Mouse (Mus musculus) adrenal gland (tissue): ENCODE measurements around the gene Stac2.

Experiments used
- intact Hi-C: fragments of 180-260 bp; cut with DNase I; formaldehyde crosslinking; loops from one replicate; pipeline ENCODE4 v1.15.1; 2025

Stac2 gene

GRCm38 (mm10) chr11:98051611-98052128, 1.6 kb downstream of the Stac2 start:
- intact Hi-C loops: no loop called here

GRCm38 (mm10) chr11:98050940-98051339, 2.3 kb downstream of the Stac2 start:
- intact Hi-C loops: no loop called here

- intact Hi-C loops: no loop called here
These were observed 2.8 kb downstream of the Stac2 start for GRCm38 (mm10) chr11:98050520-98050815.

- intact Hi-C loops: no loop called here
These were observed 3.4 kb downstream of the Stac2 start for GRCm38 (mm10) chr11:98049672-98050519.

- intact Hi-C loops: no loop called here
These were observed 5.5 kb downstream of the Stac2 start for GRCm38 (mm10) chr11:98047745-98048144.

GRCm38 (mm10) chr11:98046466-98046865, 6.8 kb downstream of the Stac2 start:
- intact Hi-C loops: no loop called here

- intact Hi-C loops: no loop called here
These were observed 7.7 kb downstream of the Stac2 start for GRCm38 (mm10) chr11:98045596-98045995.

- intact Hi-C loops: no loop called here
These were observed 9.2 kb downstream of the Stac2 start for GRCm38 (mm10) chr11:98044074-98044473.

GRCm38 (mm10) chr11:98042741-98043140, 10.5 kb downstream of the Stac2 start:
- intact Hi-C loops: no loop called here

GRCm38 (mm10) chr11:98040975-98041374, 12.3 kb downstream of the Stac2 start:
- intact Hi-C loops: no loop called here

GRCm38 (mm10) chr11:98037871-98038270, 15.4 kb downstream of the Stac2 start:
- intact Hi-C loops: no loop called here

GRCm38 (mm10) chr11:98035977-98036377, 17.3 kb downstream of the Stac2 start:
- intact Hi-C loops: no loop called here

- intact Hi-C loops: no loop called here
These were observed 18.4 kb downstream of the Stac2 start for GRCm38 (mm10) chr11:98034840-98035239.

GRCm38 (mm10) chr11:98034061-98034460, 19.2 kb downstream of the Stac2 start:
- intact Hi-C loops: no loop called here

- intact Hi-C loops: loop anchor here (1.0 kb wide), 1 partner anchor 44 kb away; no protein-coding TSS in a partner anchor
These were observed 21.9 kb downstream of the Stac2 start for GRCm38 (mm10) chr11:98031443-98031770.

- intact Hi-C loops: loop anchor here (1.0 kb wide), 1 partner anchor 44 kb away; no protein-coding TSS in a partner anchor
These were observed 22.4 kb downstream of the Stac2 start for GRCm38 (mm10) chr11:98030701-98031442.

- intact Hi-C loops: no loop called here
These were observed 25.5 kb downstream of the Stac2 start for GRCm38 (mm10) chr11:98027785-98028184.

- intact Hi-C loops: no loop called here
These were observed 26.0 kb downstream of the Stac2 start for GRCm38 (mm10) chr11:98027297-98027688.

GRCm38 (mm10) chr11:98026570-98027296, 26.5 kb downstream of the Stac2 start, which contains the start of gene Rpl19:
Rpl19 (plus strand) TSS chr11:98026710.
- intact Hi-C loops: no loop called here

GRCm38 (mm10) chr11:98026248-98026569, 27.1 kb downstream of the Stac2 start:
- intact Hi-C loops: no loop called here

GRCm38 (mm10) chr11:98024516-98024915, 28.7 kb downstream of the Stac2 start:
- intact Hi-C loops: no loop called here
